Mouse (Mus musculus) small intestine, adult 2 months (tissue): ENCODE results near the gene Gm28036. TPM values are rescaled to one million over a fixed set of nuclear protein-coding genes. Genes with fewer than 3 reads are reported as not detected.

Experiments used
- H3K27ac ChIP-seq: fragments of 200-500 bp; 2 replicates; pipeline ENCODE4 v1.5.1; 2012; ENCODE audit warnings: low read depth, low read length, control low read depth, inconsistent platforms; ENCODE audit not compliant: insufficient read depth
- H3K27me3 ChIP-seq: fragments of 200-500 bp; 2 replicates; pipeline ENCODE4 v1.6.1; 2012; ENCODE audit warnings: mild to moderate bottlenecking, moderate library complexity, low read length, inconsistent platforms; ENCODE audit not compliant: control insufficient read depth, insufficient read depth
- H3K36me3 ChIP-seq: fragments of 200-500 bp; 2 replicates; pipeline ENCODE4 v1.6.1; 2012; ENCODE audit warnings: mild to moderate bottlenecking, low read length, control low read depth, inconsistent platforms; ENCODE audit not compliant: control insufficient read depth, insufficient read depth
- H3K4me1 ChIP-seq: fragments of 200-500 bp; 2 replicates; pipeline ENCODE4 v1.6.1; 2012; ENCODE audit warnings: low read length, inconsistent platforms, mixed read lengths; ENCODE audit not compliant: control insufficient read depth, insufficient read depth, insufficient read length
- H3K4me3 ChIP-seq: fragments of 200-500 bp; 2 replicates; pipeline ENCODE4 v1.5.1; 2012; ENCODE audit warnings: low read depth, mild to moderate bottlenecking, control low read depth, inconsistent platforms, low read length, moderate library complexity
- CTCF ChIP-seq: fragments of 200-500 bp; IDR thresholded peaks from 2 replicates; pipeline ENCODE4 v1.5.1; 2012; ENCODE audit warnings: low read depth, mild to moderate bottlenecking, control low read depth, inconsistent platforms, low read length, moderate library complexity, mixed read lengths; ENCODE audit not compliant: insufficient replicate concordance, insufficient read length; ENCODE audit errors: extremely low read depth
- POLR2A ChIP-seq: fragments of 200-500 bp; IDR thresholded peaks from 2 replicates; pipeline ENCODE4 v1.6.1; 2012; ENCODE audit warnings: low read depth, mild to moderate bottlenecking, control low read depth, inconsistent platforms, low read length, moderate library complexity
- WGBS: fragments of 180-500 bp; shearing (Covaris S2); methylation state at CpG from one replicate; pipeline ENCODE4 v1.1.7; 2018; 5-methylcytosine and 5-hydroxymethylcytosine counted together
- polyA plus RNA-seq: library from polyadenylated mRNA; depleted of rRNA; stranded (reverse); fragments of >200 nt; gene quantifications from 2 replicates; pipeline ENCODE4 v1.2.3, GENCODE M21; 2012; rRNA removed

Gene Gm28036
- polyA plus RNA-seq, 1 experiment: 0.42 TPM

DNA sequence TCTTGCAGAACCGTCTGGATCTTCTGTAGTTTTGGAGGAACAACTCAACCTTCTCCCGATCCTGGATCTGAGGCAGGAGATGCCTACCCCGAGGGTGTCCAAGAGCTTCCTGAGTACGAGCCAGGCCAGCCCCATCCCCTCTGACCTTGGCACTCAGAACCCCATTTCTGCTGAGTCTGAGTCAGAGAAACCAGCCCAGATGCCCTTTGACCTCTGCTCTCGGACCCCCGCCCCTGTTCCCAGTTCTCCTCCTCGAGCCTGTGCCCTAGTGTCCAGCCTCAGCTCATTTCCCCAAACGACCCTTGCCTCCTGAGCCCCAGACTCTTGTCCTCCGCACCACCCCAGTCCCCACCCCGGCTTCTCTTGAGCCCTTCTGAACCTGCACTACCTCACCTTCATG, 60.8 kb downstream of the Gm28036 start:
- 33% methylated on average over 10 of the region's 10 CpGs for WGBS
- H3K4me3 ChIP-seq: peak overlapping the region; percentile 81
- TF ChIP-seq CTCF (no peak), POLR2A (no peak)

GRCm38 (mm10) chr2:156065099-156066041, 61.5 kb downstream of the Gm28036 start, which contains the start of gene Spag4:
Gene Spag4 (plus strand): TSS chr2:156065175.
- TF ChIP-seq POLR2A (no peak), CTCF (no peak)
- H3K4me3 ChIP-seq: peak within 1 kb of the TSS; percentile 81
- no peaks in the 10 kb centered on the region; the same call in 1 of the 2 replicates for H3K27me3 ChIP-seq
- no peak within 1 kb of the TSS for H3K27ac ChIP-seq
- H3K36me3 ChIP-seq: no peaks in the 10 kb centered on the region; the same call in 1 of the 2 replicates
- under 1% methylated on average over 81 of the region's 81 CpGs for WGBS
- peaks cover 6% of the 10 kb centered on the region for H3K4me1 ChIP-seq

More for the DNA sequence above, 60.8 kb downstream of the Gm28036 start:
- Histone ChIP-seq H3K36me3 (peaks cover 1% of the 10 kb centered on the region; the same call in 1 of the 2 replicates), H3K27me3 (no peaks in the 10 kb centered on the region; the same call in 1 of the 2 replicates), H3K27ac (no peak overlapping the region), H3K4me1 (peaks cover 6% of the 10 kb centered on the region)

DNA sequence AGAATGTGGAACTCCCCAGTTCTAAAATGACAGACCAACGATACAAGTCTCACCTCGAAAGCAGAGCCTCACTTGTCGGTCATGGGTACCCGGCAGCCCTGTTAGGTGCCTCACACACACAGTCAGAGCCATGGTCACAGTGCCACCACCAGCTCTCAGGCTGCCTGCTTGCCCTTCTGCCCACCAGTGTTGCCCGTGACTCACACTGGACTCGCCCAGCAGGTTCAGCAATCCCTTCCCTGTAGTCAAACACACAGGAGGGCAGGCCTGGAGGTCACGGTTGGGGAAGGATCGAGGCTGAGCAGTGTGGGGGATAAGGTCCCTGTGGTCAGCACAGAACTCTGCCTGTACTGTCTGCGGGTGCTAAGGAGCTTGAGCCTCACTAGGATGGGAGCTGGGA, 74.1 kb downstream of the Gm28036 start, which contains the start of gene Fer1l4:
Gene Fer1l4, minus strand, starts transcription at position 132 of the 400 bp plus-strand sequence.
- 49% methylated on average over 9 of the region's 9 CpGs for WGBS
- peaks cover 6% of the 10 kb centered on the region for H3K4me1 ChIP-seq
- H3K27ac ChIP-seq: no peak within 1 kb of the TSS
- no peaks in the 10 kb centered on the region for H3K27me3 ChIP-seq
- H3K4me3 ChIP-seq: no peak within 1 kb of the TSS
- TF ChIP-seq CTCF (no peak), POLR2A (no peak)
- no peaks in the 10 kb centered on the region for H3K36me3 ChIP-seq

DNA sequence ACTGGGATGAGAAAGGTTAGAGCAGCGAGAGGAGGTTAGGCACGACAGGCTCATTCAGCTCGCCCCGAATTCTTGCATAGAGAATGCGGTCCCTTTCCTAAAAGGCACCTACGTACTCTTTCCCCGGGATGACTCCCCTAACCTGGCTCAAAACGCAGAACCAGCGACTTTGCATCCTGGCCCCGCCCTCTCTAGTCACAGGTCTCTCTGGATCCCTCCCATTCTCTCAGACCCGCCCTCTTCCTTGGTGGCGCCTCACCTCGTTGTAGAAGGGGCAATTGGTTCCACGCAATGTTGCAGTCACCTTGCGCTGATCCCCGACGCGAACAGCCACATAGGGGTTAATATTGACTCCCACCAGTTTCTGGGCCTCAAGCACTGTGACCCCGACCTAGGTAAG, 79.0 kb downstream of the Gm28036 start:
- WGBS: 11% methylated on average over 19 of the region's 19 CpGs
- Histone ChIP-seq H3K27ac (no peak overlapping the region), H3K4me3 (peak overlapping the region; percentile 7), H3K4me1 (peaks cover 6% of the 10 kb centered on the region), H3K36me3 (no peaks in the 10 kb centered on the region), H3K27me3 (no peaks in the 10 kb centered on the region)
- TF ChIP-seq POLR2A: no peak
- no peak for TF ChIP-seq CTCF

DNA sequence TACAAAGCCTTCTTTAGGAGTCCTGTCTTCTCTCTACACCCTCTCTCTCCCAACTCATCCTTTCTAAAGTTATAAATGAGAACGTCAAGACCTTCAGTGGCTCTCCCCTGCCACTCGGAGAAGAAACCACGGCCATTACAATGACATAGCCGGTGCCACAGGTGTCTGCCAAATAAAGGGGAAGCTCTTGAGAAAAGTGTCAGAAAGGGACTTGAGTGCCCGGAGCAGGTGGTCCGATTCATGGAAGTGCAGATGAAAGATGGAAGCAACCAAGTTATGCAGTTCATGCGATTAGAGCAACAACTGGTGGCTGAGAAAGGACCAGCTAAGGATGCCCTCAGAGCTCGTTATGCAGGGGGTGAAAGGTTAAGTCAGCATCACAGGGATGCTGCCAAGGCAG, 84.0 kb downstream of the Gm28036 start:
- no peak for TF ChIP-seq POLR2A
- TF ChIP-seq CTCF: no peak
- 77% methylated on average over 8 of the region's 8 CpGs for WGBS
- H3K27me3 ChIP-seq: no peaks in the 10 kb centered on the region
- H3K4me3 ChIP-seq: no peak overlapping the region
- no peaks in the 10 kb centered on the region for H3K36me3 ChIP-seq
- no peaks in the 10 kb centered on the region; the same call in 1 of the 2 replicates for H3K4me1 ChIP-seq
- H3K27ac ChIP-seq: no peak overlapping the region

- TF ChIP-seq CTCF: no peak
- TF ChIP-seq POLR2A: no peak
- Histone ChIP-seq H3K27ac (no peak overlapping the region), H3K4me3 (no peak overlapping the region), H3K27me3 (no peaks in the 10 kb centered on the region), H3K4me1 (no peaks in the 10 kb centered on the region), H3K36me3 (no peaks in the 10 kb centered on the region)
- 51% methylated on average over 3 of the region's 3 CpGs for WGBS
Measured at GRCm38 (mm10) chr2:156039390-156039789, 87.5 kb downstream of the Gm28036 start.

DNA sequence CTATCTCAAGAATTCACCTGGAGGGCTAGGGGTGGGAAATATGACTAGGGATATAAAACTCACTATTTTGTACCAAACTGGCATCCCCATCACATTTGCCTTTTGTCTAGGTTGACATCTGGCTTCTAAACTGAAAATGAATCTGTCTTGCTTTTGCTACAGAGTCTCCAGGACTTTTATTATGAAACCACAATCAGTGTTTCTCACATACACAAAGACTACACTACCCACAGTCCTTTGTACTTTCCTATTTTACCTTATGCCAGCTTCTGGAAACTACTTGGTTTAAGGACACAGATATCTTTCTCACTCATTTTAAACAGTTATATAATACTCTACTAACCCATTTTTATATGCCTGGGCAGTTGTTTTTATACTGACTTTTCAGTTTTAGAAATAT, 101.4 kb downstream of the Gm28036 start:
- H3K27ac ChIP-seq: no peak overlapping the region
- no peak for TF ChIP-seq POLR2A
- no peak for TF ChIP-seq CTCF
- H3K27me3 ChIP-seq: no peaks in the 10 kb centered on the region
- H3K36me3 ChIP-seq: no peaks in the 10 kb centered on the region
- H3K4me1 ChIP-seq: peaks cover 3% of the 10 kb centered on the region; the same call in 1 of the 2 replicates
- H3K4me3 ChIP-seq: no peak overlapping the region

Other genes with a start within 250 kb of the Gm28036 start
- 9.0 and 9.6 TPM in 2 replicates for gene Uqcc1, start 196.8 kb downstream of the Gm28036 start, polyA plus RNA-seq
- gene Gm15557, start 186.4 kb downstream of the Gm28036 start, polyA plus RNA-seq: not detected in 2 replicates
- not detected in 2 replicates for gene Gdf5, start 181.7 kb downstream of the Gm28036 start, polyA plus RNA-seq
- 4.1 and 8.7 TPM in 2 replicates for gene Cep250, start 170.6 kb downstream of the Gm28036 start, polyA plus RNA-seq
- gene 6430550D23Rik, start 119.1 kb downstream of the Gm28036 start, polyA plus RNA-seq: 0.38 and 0.87 TPM in 2 replicates
- gene Ergic3, start 119.0 kb downstream of the Gm28036 start, polyA plus RNA-seq: 221 and 444 TPM in 2 replicates
- gene Fer1l4, start 74.1 kb downstream of the Gm28036 start, polyA plus RNA-seq: 0.14 and 11.5 TPM in 2 replicates
- 0.30 and 0.49 TPM in 2 replicates for gene Spag4, start 61.9 kb downstream of the Gm28036 start, polyA plus RNA-seq
- gene Cpne1, start 15.1 kb downstream of the Gm28036 start, polyA plus RNA-seq: 18.6 and 51.2 TPM in 2 replicates
- 3.6 and 10.6 TPM in 2 replicates for gene Rbm12, start 15.1 kb downstream of the Gm28036 start, polyA plus RNA-seq
- gene Romo1, start 16.9 kb upstream of the Gm28036 start, polyA plus RNA-seq: 162 and 200 TPM in 2 replicates
- gene Nfs1, start 17.1 kb upstream of the Gm28036 start, polyA plus RNA-seq: 32.2 and 40.3 TPM in 2 replicates
- gene Rbm39, start 53.1 kb upstream of the Gm28036 start, polyA plus RNA-seq: 35.4 and 49.5 TPM in 2 replicates
- 3.0 and 7.1 TPM in 2 replicates for gene Phf20, start 69.4 kb upstream of the Gm28036 start, polyA plus RNA-seq
- 0.19 and 0.48 TPM in 2 replicates for gene Cnbd2, start 185.2 kb upstream of the Gm28036 start, polyA plus RNA-seq
- 234 and 518 TPM in 2 replicates for gene Scand1, start 185.6 kb upstream of the Gm28036 start, polyA plus RNA-seq